Mouse (Mus musculus): Measurements from ENCODE around the gene H2-Q1.
"Not testable (repeated sequence)": the region's sequence is repeated elsewhere in the genome, so short reads cannot be mapped to it uniquely, and the experiment has no call there.

The H2-Q1 gene

DNA sequence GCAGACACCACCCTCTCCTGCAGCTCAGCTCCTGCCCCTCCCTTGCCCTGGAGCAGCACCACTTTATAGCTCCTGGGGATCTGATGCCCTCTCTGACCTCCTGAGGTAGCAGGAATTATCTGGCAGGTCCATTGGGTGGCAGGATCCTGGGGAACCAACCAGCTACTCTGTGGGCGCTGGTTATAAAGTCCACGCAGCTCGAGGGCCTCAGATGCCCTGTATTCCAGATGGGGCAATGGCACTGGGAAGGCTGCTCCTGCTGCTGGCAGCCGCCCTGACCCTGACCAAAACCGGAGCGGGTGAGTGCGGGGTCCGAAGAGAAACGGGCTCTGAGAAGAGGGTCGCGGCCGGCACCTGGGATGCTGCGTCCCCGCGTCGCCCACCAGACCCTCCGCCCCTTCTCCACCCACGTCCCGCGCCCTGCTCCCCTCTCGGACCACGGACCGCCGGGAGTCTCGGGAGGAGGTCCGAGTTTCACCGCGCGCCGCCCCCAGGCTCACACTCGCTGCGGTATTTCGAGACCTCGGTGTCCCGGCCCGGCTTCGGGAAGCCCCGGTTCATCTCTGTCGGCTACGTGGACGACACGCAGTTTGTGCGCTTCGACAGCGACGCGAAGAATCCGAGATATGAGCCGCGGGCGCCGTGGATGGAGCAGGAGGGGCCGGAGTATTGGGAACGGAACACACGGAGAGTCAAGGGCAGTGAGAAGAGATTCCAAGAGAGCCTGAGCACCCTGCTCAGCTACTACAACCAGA lies at the start of gene H2-Q1:
Gene H2-Q1 (plus strand): TSS at position 79 of the 755 bp plus-strand sequence.
- DNase-seq, result no peak

GRCm38 (mm10) chr17:35272249-35272648 lies 48.0 kb upstream of the H2-Q1 start:
- DNase-seq, result no peak

DNA sequence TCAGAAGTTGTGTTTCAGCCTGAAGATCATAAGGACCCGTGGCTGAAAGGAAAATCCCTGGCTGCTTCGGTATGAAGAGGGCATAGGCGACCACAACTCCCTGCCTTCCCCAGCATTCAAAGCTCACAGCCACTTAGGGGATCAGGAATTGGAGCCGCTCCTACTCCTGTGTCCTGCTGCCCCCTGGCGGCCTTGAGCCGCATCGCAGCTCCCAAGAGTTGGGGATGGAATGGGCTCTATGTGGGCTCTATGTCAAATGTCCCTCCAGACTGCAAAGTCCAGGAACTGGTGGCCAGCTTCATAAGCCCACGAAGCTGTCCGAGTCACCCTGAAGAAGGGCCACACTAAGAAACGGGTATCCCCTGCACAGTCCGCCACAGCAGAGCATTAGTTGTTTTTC lies 45.4 kb upstream of the H2-Q1 start:
- DNase-seq, result peak; percentile 78

DNA sequence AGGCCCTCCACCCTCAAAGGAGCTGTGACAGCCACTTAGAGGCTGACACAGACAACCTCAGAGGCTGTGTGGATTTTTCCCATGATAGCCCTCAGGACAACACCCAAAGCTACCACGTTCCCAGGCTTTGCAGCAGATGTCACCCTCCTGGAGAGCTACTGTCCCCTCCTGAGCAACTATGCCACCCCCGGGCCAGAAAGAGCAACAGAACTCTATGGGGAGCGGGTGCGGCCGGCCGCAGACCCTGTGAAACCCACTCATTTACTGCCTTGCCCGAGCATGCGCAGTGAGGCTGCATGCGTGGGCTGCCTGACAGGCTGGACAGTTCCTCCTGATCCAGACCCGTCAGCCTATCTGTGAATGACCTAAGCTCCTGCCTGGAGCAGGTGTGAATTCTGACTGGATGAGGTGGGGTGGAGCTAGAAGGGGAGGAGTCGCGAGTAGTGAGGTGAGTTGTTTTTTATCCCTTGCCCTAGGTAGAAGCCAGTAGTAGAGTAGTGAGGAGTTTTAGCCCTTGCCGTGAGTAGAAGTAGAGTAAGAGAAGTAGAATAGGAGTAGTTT lies 43.8 kb upstream of the H2-Q1 start:
- DNase-seq, result no peak

DNA sequence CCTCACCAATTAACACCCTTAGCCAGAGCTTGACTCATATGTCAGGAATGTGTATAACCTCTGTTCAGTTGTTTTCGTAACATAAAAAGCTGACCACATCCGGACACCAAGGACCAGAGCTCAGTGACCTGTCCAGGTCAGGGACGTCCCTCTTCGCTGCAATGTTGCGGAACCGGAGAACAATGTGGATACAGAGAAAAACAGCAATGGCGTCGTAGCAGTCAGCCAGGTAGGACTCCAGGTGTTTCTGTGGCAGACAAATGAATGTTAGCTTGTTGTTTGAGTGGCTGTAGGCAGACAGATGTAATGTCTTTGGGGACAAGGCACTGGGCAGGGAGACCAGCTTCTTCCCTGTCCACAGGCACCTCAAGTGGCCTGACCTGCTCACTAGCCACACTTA lies 42.2 kb upstream of the H2-Q1 start:
- DNase-seq, result no peak

DNA sequence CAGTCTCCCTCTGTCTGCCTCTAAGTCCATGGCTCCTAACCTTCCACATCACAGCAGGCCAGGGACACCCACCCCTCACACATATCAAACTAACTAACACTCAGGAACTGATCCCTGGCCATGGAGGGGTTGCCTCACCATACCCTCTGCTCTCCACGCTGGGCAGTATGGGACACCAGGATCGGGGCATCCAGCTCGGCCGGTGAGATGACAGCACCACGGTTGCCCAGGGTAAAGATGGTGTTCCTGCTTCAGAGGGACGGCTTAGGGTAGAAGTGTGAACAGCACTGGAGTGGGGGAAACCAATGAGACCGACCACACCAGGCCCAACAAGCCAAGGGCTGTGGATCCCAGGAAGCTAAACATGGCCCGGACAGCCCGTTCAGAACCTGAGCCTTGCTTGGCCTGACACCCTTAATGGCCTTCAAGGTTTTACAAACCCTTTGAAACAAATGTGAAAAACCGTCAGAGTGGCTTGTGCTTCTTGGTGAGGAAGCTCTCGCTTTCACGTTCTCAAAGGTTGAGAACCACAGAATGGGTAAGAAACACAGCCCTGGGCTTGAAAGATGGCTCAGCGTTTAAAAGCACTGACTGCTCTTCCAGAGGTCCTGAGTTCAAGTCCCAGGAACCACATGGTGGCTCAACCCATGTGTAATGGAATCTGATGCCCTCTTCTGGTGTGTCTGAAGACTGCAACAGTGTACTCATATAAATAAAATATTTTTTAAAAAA lies 41.1 kb upstream of the H2-Q1 start:
- no peak for DNase-seq

DNA sequence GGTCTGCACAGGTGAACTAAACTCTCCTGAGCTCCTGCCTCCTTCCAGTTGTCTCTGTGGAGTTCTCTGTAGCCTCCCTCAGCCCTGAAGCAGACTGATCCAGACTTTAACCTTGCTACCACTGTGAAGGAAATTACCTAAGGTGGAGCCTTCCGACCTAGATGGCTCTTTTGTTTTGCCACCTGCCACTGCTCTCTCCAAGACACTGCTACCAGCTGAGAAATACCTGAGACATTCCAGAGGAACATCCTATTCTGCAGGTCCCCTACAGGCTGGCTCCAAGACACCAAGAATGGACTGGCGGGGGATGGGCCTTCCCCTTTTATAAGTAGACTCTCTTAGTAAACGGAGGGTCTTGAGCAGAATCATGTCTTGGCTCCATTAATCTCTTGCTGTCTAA lies 39.9 kb upstream of the H2-Q1 start:
- no peak for DNase-seq

DNA sequence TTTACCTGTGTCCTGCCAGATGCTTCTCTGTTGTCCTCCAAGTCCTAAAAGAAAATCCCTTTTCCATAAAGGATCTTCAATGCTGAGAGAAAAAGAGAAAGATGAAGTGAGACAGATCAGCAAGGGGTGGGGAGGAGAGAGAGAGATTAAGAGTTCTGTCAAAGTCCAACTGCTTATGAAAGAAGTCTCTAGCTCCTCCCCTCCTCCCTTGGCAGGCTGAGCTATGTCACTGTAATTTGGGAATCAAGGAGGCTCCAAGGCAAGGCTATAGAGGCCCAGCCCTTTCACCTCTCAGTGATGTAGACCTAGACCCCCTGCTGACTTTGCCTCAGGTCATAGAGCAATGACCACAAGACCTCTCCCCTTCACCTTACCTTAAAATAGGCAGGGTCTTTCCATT lies 34.8 kb upstream of the H2-Q1 start:
- DNase-seq, result no peak

- not testable (repeated sequence) for DNase-seq
Observed at GRCm38 (mm10) chr17:35295796-35296195, 24.4 kb upstream of the H2-Q1 start.

- not testable (repeated sequence) for DNase-seq
Observed at GRCm38 (mm10) chr17:35300261-35300945, 19.8 kb upstream of the H2-Q1 start.

DNA sequence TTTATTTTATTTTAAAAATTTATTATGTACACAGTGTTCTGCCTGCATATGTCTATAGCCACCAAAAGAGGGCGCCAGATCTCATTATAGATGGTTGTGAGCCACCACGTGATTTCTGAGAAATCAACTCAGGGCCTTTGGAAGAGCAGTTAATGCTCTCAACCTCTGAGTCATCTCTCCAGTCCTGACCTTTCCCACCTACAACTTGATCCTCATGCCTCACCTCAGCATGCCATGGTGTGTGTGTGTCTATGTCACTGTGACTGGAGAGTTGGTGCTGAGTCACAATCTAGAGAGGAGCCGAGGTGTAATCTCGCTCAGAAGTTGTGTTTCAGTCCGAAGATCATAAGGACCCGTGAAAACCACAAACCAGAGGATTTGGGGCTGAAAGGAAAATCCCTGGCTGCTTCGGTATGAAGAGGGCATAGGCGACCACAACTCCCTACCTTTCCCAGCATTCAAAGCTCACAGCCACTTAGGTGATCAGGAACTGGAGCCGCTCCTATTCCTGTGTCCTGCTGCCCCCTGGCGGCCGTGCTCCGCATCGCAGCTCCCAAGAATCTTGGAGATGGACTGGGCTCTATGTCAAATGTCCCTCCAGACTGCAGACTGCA lies 18.5 kb upstream of the H2-Q1 start:
- DNase-seq, result peak; percentile 77

DNA sequence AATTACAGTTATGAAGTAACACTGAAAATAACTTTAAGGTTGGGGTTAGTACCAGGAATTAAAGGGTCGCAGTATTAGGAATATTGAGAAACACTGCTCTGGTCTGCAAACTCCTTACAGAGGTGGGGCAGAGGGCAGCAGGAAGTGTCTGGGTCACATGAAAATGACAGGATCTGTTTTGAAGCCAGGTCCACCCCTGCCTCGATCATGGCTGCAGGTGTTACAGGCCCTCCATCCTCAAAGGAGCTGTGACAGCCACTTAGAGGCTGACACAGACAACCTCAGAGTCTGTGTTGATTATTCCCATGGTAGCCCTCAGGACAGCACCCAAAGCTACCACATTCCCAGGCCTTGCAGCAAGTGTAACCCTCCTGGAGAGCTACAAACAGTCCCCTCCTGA lies 16.9 kb upstream of the H2-Q1 start:
- DNase-seq, result no peak

DNA sequence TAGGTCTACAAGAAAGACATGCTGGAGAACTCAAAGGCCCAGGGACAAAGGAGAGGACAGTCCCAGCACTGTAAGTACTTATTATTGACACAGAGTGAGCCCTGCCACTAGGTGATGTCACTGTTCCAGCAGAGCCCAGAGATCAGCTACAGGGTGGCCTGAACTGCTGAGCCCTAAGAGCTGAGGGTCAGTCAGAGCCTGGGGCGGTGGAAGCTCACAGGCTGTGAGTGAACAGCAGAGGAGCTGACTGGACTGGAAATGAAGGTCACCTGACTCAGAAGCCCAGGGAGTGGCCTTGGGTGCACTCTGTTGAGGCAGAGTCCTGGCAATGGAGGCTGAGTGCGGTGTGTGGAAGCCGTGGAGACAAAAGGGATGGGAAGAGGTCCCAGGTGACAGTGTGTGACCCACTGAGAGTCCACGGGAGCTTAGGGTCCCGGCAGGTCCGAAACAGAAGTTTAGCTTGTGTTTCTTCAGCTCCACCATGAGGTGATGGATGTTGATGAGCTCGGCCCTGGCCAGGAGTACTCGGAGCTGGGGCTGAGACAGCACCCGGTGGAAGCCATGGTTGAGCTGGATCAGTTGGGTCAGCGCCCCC lies 16.4 kb upstream of the H2-Q1 start:
- DNase-seq, result no peak

DNA sequence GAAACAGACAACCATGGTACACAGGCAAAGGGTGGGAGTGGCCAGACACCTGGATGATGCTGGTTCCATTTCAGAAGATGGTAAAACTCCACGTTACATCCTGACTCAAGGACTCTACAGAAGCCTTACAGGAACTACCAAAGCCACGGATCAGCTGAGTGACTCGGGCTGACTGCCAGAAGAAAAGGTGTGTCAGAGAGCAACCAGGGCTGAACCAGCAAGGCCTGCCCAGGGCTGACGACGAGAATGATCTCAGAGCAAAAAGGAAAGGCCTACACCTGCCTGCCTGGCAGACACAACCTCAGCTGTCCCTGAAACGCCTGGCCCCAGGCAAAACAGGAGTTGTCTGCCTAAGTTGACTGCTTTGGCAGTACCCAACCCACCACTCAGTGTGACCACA lies 15.7 kb upstream of the H2-Q1 start:
- DNase-seq, result no peak

DNA sequence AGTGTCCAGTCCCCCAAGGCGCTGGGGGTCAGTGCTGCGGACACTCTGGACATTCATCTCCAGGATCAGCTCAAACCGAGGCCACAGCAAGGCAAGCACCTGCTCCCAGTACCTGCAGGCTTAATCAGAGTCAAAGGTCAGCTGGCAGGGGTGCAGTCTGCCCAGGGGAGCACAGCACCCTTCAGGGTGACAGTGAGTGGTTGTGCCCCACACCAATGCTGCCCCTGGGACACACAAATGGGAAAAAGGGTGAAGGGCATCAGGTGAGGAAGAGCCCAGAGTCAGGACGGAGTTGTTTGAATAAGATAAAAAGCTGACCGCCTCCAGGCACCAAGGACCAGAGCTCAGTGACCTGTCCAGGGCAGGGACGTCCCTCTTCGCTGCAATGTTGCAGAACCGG lies 15.3 kb upstream of the H2-Q1 start:
- DNase-seq, result not testable (repeated sequence)

GRCm38 (mm10) chr17:35318671-35319070 lies 1.5 kb upstream of the H2-Q1 start:
- no peak for DNase-seq

DNA sequence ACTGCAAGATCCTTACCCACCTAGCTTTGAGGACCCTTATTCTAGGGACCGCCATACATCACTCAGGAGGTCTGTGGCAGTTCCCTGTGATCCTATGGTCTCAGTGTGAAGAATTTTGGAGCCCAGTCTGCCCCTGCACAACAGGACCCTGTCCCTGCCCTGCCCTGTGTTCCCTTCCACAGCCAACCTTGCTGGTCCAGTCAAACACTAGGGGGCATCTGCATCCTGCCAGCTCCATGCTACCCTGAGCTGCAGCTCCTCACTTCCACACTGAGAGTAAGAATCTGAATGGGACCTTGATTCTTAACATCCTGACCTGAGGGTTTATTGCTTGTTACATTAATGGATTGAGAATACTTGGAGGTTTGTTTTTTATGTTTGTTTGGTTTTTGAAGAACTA lies 4.9 kb downstream of the H2-Q1 start:
- DNase-seq, result not testable (repeated sequence)

DNA sequence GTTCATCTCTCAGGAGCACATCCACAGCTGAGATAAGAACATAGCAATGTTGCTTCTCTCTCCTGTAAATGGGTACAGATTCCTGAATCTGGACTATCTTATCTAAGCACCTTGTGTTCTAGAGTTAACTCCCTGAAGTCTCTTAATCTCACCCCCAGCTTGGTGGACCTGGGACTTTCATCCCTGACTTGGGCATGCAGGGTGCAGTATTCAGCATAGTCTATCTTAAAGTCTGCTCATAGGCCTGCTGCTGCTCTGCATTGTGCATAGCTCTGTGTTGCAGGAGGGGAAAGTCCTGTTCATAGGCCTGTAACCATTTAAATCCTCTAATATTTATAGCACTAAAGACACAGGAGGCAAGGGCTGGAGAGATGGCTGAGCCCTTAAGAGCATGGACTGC lies 5.8 kb downstream of the H2-Q1 start:
- not testable (repeated sequence) for DNase-seq

- DNase-seq, result not testable (repeated sequence)
Observed at GRCm38 (mm10) chr17:35329714-35330113, 9.5 kb downstream of the H2-Q1 start.

DNA sequence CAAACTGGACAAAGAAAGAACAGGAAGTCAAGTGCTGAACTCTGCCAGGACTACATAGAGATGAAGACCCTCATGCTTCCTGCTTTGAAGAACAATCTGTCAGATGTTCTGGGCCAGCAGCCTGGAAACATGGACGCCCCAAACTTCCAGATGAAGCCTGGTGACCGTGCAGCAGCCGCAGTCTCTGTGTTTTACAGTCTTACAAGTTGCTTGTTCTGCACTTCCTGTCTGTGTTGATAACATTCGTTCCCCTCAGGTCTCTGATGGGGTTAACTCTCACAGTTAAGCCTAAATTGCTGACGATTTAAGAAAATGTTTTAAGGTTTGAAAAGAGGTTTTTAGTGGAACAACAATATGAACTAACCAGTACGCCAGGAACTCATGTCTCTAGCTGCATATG lies 11.3 kb downstream of the H2-Q1 start:
- not testable (repeated sequence) for DNase-seq

- peak; percentile 7 for DNase-seq
Observed at GRCm38 (mm10) chr17:35342071-35342671, 22.0 kb downstream of the H2-Q1 start, which contains the start of gene H2-Q2. H2-Q2 (plus strand) TSS chr17:35342242.
